Mouse (Mus musculus): ENCODE data around the gene Steap3. TPM values are rescaled to one million over a fixed set of nuclear protein-coding genes. Genes with fewer than 3 reads are reported as not detected.

Steap3 gene
- total RNA-seq, 2 experiments from 2014 or later, result 25.5 to 26.5 TPM

- peak; percentile 20 to 56 for DNase-seq
These were observed 118.3 kb downstream of the Steap3 start for GRCm38 (mm10) chr1:120154232-120154631.

GRCm38 (mm10) chr1:120146994-120147393 is 125.5 kb downstream of the Steap3 start:
- no peak for DNase-seq

GRCm38 (mm10) chr1:120145527-120146216 is 126.8 kb downstream of the Steap3 start:
- DNase-seq, result no peak

- peak; percentile 78 to 80 for DNase-seq
These were observed 130.0 kb downstream of the Steap3 start for GRCm38 (mm10) chr1:120142551-120142950.

Other genes starting within 250 kb of the Steap3 start
- 1 to 10 TPM; 7.0 to 8.0 TPM for gene Tmem37, start 198.6 kb downstream of the Steap3 start, total RNA-seq (2021)
- gene Dbi, start 151.6 kb downstream of the Steap3 start, total RNA-seq (2021), result 100 to 1,000 TPM; 307 to 318 TPM
- 1 to 10 TPM; 6.2 to 6.4 TPM for gene 3110009E18Rik, start 151.5 kb downstream of the Steap3 start, total RNA-seq (2021)
- gene C1ql2, start 67.9 kb upstream of the Steap3 start, total RNA-seq (2021), result not detected
- 1 to 10 TPM in 1 of 2 experiments, under 1 TPM in 1; 0.12 to 7.2 TPM for gene Marco, start 232.3 kb upstream of the Steap3 start, total RNA-seq (2021)

Measured in heart, adult 18-20 months (tissue).